Mouse (Mus musculus) liver, adult (tissue): ENCODE measurements at regions not wholly inside any gene's neighbourhood (a gene's known extent, or its start where the extent isn't known, plus 50 kb on each side); places are given as distances from the start of the nearest gene placed in this dataset.

Source experiments
- GATA4 ChIP-seq: IDR thresholded peaks from 2 replicates; pipeline ENCODE4 v1.6.1; 2014; ENCODE audit warnings: mild to moderate bottlenecking, low read length; ENCODE audit not compliant: insufficient replicate concordance

DNA sequence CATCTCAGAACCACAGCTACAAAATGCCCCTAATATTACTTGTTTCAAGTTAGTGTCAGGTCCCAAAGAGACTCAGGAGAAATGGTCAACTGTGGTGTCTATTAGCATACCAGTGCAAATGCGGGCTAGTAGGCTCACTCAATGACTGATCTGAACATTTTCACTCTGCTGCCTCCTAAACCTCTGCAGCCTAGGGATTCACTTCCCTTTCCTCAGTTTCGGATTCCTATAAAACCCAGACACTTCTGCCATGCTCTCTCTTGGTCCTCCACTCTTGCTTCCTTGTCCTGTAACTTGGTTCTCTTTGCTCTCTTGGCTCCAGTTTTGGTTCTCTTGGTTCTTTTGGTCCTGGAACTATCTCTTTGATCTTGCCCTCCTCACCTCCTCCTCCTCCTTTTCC, 206.3 kb upstream of the Spef2 start:
- no peak for TF ChIP-seq GATA4

DNA sequence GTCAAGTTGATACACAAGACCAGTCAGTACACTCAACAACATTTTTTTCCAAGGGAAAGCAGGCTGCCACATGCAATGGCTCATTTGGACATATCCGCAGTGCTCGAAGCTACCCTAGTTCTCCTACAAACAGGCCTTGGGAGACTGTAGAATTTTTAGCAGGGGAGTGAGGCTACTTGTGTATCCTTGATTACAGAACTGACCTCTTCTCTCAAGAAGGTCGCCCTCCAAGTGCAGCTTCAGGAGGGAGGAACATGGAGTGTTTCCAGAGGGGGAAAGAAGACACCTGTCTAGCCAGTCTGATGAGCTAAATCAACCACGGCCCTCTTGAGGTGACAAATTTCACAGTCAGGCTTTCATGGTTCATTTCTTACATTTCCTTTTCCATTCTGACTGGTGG, 202.0 kb upstream of the Prlr start:
- TF ChIP-seq GATA4, result no peak

DNA sequence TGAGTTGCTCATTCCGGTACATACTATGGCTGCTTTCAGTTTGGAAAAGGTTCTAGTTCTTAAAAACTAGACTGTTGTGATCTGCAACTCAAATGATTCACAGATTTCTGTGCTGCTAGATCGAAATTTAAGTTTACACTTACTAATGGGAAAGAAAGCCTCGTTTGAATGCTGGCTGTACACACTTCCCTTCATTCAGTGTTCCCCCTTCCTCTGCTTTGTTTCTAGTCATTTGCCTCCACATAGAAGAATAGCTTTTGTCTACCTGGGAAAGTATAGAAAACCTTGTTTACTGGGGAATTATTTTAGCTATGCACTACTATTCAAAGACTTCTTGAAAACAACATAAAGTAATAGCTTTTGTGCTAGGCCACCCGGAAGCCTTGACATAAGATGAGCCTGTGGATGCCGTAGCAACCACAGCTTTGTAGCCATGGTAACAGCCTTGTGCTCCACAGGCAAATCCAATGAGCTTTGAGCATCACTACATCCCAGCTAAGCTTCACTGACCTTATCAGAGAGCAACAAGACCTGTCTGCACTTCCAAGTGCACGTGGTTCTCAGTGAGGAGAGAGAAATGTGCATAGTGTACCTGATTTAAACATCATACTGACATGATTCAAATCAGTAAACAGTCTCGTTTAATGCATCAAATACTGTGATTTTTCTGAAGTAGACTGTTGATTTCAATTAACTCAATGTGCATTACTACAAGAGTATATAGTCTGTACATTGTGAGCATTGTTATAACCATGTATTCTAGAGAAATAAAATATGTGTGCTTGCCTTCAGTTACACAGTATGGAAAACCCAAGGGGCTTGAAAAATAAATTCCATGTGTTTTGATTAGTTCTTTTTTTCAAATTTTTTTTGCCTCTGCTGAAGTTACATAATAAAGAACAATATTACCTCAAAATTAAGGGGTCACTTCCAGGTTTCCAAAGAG, 165.5 kb upstream of the Prlr start:
- TF ChIP-seq GATA4, result no peak

DNA sequence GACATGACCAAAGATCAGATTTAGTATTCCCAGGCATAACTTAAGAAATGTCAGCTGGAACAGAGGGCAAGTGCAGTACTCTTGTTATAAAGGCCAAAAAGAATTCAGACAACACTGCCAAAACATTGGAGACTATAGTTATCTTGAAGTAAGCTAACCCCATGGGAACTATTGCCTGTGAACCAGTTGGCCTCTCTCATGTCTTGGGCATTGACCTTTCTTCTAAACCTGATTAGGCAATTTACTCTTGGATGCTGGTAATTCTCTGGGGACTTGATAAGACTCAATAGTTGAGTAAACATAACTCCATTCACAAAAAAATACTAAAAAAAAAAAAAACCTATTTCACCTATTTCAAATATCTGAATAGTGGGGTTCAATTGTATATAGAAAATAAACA, 159.8 kb upstream of the Prlr start:
- 0 out of 2 replicates have a peak, but pooled peaks have one; percentile 27 for TF ChIP-seq GATA4

- no peak for TF ChIP-seq GATA4
These were observed 147.1 kb upstream of the Prlr start for GRCm38 (mm10) chr15:10029902-10030301.

- TF ChIP-seq GATA4, result no peak
These were observed 141.5 kb upstream of the Prlr start for GRCm38 (mm10) chr15:10035561-10035960.

DNA sequence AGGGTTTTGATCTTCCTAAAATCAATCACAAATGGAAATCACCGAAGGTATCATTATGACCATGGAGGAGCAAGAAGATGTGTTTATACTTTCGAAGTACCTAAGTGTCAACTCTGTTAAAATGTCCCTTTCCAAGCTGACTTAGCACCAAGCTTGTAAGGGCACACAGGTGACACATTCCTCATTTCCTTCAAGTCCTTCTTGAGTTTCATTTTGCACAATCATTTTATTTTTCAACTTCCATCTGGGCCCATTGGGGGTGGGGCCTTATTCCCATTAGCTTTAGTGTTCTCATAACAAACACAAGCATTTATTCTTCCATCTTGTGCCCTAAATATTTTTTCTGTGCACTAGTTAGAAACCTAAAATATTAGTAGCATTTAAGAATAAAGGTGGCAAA, 103.5 kb upstream of the Prlr start:
- no peak for TF ChIP-seq GATA4

DNA sequence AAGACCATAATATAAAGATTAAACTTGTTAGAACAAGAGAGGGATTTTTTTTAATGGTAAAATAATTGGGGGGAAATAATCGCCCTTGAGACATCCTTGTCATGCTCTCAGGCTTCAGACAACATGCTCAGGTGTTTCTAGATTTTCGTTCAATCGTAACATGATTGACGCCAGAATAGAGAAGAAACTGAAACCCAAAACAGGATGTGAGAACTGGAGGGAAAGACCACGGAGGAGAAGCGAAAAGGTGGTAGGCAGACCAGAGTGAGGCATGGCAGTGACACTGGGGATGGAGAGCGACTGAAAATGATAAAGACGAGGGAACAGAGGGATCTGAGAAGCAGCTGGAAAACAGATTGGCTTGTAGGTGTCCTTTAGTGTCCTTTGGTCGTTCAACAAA, 102.1 kb upstream of the Prlr start:
- no peak for TF ChIP-seq GATA4

DNA sequence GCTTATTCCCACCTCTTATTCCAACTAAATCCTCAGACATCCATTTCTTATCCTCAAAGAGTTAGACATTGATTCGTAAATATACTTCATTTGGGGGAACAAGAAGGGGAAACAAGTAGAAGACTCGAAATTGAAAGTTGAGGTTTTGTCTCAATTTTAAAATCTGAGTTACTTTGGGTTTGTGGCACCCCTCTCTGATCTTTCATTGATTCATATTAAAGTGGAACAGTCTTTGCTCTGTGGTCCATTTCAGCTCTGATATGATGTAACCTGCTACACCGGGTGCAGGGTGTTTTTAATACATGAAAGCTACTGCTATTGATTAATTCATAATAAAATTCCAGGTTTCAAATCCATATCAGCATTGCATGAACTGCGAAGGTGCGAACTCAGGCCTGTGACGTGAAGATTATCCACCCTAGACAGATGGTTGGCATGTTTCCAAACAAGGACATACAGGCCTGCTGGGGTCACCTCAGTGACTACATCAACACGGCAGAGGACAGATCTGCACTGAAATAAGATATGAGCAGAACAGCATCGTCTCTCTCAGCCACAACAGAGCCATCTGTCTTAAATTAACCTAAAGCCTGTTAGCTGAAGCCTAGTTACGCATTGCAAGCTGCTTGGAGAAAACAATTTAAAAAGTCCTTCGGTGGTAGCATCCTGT, 101.5 kb upstream of the Prlr start:
- TF ChIP-seq GATA4, result no peak

GRCm38 (mm10) chr15:10076061-10076400, 101.0 kb upstream of the Prlr start:
- no peak for TF ChIP-seq GATA4

DNA sequence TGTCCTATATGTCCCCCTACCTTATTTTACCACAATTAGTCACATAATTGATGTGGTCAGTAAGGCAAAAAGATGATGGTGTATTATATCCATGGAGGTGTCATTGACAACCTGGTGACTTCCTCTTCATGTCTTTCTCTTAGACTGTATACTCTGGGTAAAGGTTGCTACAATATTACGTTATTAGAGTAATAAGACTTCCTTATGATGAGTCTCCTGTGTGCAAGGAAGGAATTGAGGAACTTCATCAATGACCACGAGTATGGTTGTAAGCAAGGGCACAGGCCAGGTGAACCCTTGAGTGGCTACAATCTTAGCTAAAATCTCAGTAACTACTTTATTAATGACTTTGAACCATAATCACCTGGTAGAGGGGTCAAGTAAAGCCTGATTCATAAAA, 98.6 kb upstream of the Prlr start:
- TF ChIP-seq GATA4, result no peak

- TF ChIP-seq GATA4, result no peak
These were observed 97.5 kb upstream of the Prlr start for GRCm38 (mm10) chr15:10079510-10079909.

GRCm38 (mm10) chr15:10088691-10089090, 88.3 kb upstream of the Prlr start:
- no peak for TF ChIP-seq GATA4

DNA sequence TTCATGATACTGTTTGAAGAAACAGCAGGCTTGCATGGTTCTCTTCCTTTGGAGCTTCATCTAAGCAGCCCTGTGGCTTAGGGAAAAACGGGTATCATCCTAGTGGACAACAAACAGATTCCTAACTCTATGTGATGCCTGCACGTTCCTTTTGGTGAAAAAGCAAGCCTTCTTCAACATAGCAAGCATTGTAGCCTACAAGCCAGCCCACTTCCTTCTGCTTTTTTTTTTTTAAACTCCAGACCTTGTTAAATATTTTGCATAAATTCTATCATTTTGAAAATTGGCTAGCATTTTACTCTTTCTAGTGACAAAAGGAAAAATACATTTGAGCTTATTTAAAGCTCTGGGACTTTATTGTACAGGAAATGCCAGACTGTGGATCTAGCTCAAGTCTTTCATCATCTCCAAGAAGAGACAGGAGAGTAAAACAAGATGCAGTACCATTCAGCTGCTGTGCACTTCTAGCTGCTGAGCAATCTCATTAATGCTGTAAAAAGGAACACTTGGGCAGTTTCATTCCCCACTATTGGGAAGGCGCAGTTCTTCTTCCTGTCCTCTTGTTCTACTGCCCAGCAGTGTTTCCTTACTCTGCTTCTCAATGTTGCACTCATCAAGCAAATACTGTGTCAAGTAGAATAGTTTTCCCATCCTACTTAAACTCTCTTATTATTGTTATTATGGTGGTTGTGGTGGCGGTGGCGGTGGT, 86.5 kb upstream of the Prlr start:
- no peak for TF ChIP-seq GATA4

DNA sequence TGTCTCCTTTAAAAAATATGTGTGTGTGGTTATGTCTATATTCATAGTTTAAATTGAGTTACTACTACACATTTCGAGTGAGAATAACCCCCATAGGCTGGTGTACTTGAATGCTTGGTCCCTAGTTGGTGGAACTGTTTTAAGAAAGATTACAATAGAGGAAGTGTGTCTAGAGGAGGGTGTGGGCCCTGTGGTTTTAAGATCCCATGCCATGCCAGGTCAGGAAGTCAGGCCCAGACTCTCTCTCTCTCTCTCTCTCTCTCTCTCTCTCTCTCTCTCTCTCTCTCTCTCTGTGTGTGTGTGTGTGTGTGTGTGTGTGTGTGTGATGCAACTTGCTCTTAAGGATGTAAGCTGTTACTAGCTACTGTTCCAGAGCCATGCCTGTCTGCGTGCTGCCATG, 73.7 kb upstream of the Prlr start:
- no peak for TF ChIP-seq GATA4

DNA sequence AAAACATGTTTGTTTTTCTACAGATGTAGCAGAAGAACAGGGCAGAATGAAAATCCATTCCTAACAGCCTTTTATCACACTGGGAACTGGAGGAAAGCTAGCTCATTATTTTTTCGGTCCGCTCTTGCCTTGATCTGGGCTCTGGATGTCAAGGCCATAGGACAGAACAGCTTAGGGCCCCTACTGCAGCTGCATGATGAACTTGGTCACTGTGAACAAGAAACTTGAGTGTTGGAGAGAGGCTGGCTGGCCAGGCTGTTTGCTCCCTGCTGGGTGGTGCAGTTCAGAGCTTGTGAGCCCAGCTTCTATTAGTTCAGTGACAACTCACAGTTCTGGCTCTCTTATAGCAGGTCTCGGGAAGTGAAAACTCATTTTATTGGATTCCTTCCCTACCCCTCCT, 70.2 kb upstream of the Prlr start:
- TF ChIP-seq GATA4, result no peak
